Mouse (Mus musculus) E14TG2a.4 (cell line): ENCODE data around the gene Sspn.

Experiments
- CTCF ChIP-seq: conservative IDR thresholded peaks from 2 replicates; pipeline ENCODE4 v1.5.1; 2014; ENCODE audit warnings: low read length
- NANOG ChIP-seq: IDR thresholded peaks from 2 replicates; pipeline ENCODE4 v1.6.1; 2014; ENCODE audit warnings: borderline replicate concordance, low read length, mixed read lengths
- POU5F1 ChIP-seq: IDR thresholded peaks from 2 replicates; pipeline ENCODE4 v1.6.1; 2014; ENCODE audit warnings: low read length, borderline replicate concordance

DNA sequence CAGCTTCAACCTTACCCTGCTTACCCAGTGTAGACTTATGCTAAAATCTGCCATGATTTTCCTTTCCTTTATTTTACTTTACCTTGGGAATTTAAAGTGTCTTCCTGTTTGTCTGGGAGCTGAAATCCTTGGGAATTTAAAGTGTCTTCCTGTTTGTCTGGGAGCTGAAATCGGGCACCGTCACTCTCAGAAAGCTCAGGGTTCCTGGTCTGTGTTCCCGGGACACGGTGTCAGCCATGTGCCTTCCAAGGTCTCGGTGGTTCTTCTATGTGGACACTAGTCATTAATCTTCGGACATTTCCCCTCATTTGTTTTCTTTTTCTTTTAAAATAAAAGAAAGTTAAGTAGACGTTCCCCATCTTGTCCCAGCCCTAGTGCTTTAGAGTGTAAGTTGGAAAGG is 43.3 kb downstream of the Sspn start:
- TF ChIP-seq CTCF (no peak), POU5F1 (no peak), NANOG (no peak)
